Mouse (Mus musculus) layer of hippocampus, postnatal 10 days (tissue): Measurements from ENCODE around the gene Atg4c. TPM values are rescaled to one million over a fixed set of nuclear protein-coding genes. Genes with fewer than 3 reads are reported as not detected.

Experiments
- DNase-seq, 2 experiments: peaks; one replicate each; pipeline ENCODE4 v3.0.0; 2021; ENCODE audit warnings: low spot score in 2 of 2
- total RNA-seq, 2 experiments: library from RNA; stranded (reverse); gene quantifications; 2 replicates each; pipeline ENCODE4 v1.2.3; 2021

Gene Atg4c
- total RNA-seq, 2 experiments from 2014 or later, result 28.2 to 28.3 TPM

- no peak for DNase-seq
Observed at GRCm38 (mm10) chr4:99252957-99253356, 59.2 kb downstream of the Atg4c start.

GRCm38 (mm10) chr4:99263191-99263590, 69.5 kb downstream of the Atg4c start:
- no peak for DNase-seq

GRCm38 (mm10) chr4:99263663-99264062, 69.9 kb downstream of the Atg4c start:
- no peak for DNase-seq

GRCm38 (mm10) chr4:99266843-99267445, 73.2 kb downstream of the Atg4c start:
- DNase-seq, result no peak

- peak; percentile 11 to 27 for DNase-seq
Observed at GRCm38 (mm10) chr4:99272860-99273259, 79.1 kb downstream of the Atg4c start.

- DNase-seq, result no peak
Observed at GRCm38 (mm10) chr4:99273466-99273865, 79.7 kb downstream of the Atg4c start.

- no peak for DNase-seq
Observed at GRCm38 (mm10) chr4:99273979-99274378, 80.2 kb downstream of the Atg4c start.

GRCm38 (mm10) chr4:99278876-99279275, 85.1 kb downstream of the Atg4c start:
- no peak for DNase-seq

- no peak for DNase-seq
Observed at GRCm38 (mm10) chr4:99281711-99282110, 88.0 kb downstream of the Atg4c start.

GRCm38 (mm10) chr4:99289286-99289685, 95.6 kb downstream of the Atg4c start:
- no peak for DNase-seq

- DNase-seq, result peak; percentile 31 to 48
Observed at GRCm38 (mm10) chr4:99298676-99299075, 104.9 kb downstream of the Atg4c start.

- DNase-seq, result no peak
Observed at GRCm38 (mm10) chr4:99304793-99305192, 111.1 kb downstream of the Atg4c start.

Other genes starting within 250 kb of the Atg4c start
- not detected for gene Angptl3, start 163.0 kb upstream of the Atg4c start, total RNA-seq
- gene Dock7, start 73.0 kb upstream of the Atg4c start, total RNA-seq, result 10 to 100 TPM; 50.1 to 53.4 TPM
- under 1 TPM; 0.40 to 0.62 TPM for gene Gm12689, start 102.0 kb downstream of the Atg4c start, total RNA-seq